Mouse (Mus musculus): ENCODE measurements at regions not wholly inside any gene's neighbourhood (a gene's known extent, or its start where the extent isn't known, plus 50 kb on each side); places are given as distances from the start of the nearest gene placed in this dataset.

- DNase-seq (ENCODE audit: low spot score in 2 of 2) = no peak
Measured at GRCm38 (mm10) chr15:52783940-52784339, 1100.8 kb upstream of the Gm7489 start.

GRCm38 (mm10) chr15:52785196-52785595 is 1099.5 kb upstream of the Gm7489 start:
- DNase-seq (ENCODE audit: low spot score in 2 of 2) = no peak

- no peak for DNase-seq (ENCODE audit: low spot score in 2 of 2)
Measured at GRCm38 (mm10) chr15:52785976-52786375, 1098.7 kb upstream of the Gm7489 start.

- DNase-seq (ENCODE audit: low spot score in 2 of 2) = no peak
Measured at GRCm38 (mm10) chr15:52805479-52806199, 1079.1 kb upstream of the Gm7489 start.

- DNase-seq (ENCODE audit: low spot score in 2 of 2) = no peak
Measured at GRCm38 (mm10) chr15:52808622-52809021, 1076.1 kb upstream of the Gm7489 start.

- peak in 1 of 2 experiments; percentile 3 for DNase-seq (ENCODE audit: low spot score in 2 of 2)
Measured at GRCm38 (mm10) chr15:52820796-52821195, 1063.9 kb upstream of the Gm7489 start.

- DNase-seq (ENCODE audit: low spot score in 2 of 2) = no peak
Measured at GRCm38 (mm10) chr15:52836896-52837295, 1047.8 kb upstream of the Gm7489 start.

- no peak for DNase-seq (ENCODE audit: low spot score in 2 of 2)
Measured at GRCm38 (mm10) chr15:52848132-52848531, 1036.6 kb upstream of the Gm7489 start.

- no peak for DNase-seq (ENCODE audit: low spot score in 2 of 2)
Measured at GRCm38 (mm10) chr15:52858682-52859081, 1026.0 kb upstream of the Gm7489 start.

GRCm38 (mm10) chr15:52863494-52863893 is 1021.2 kb upstream of the Gm7489 start:
- DNase-seq (ENCODE audit: low spot score in 2 of 2) = no peak

- DNase-seq (ENCODE audit: low spot score in 2 of 2) = no peak
Measured at GRCm38 (mm10) chr15:52892244-52892950, 992.3 kb upstream of the Gm7489 start.

GRCm38 (mm10) chr15:52898107-52898506 is 986.6 kb upstream of the Gm7489 start:
- DNase-seq (ENCODE audit: low spot score in 2 of 2) = no peak

GRCm38 (mm10) chr15:52899403-52899802 is 985.3 kb upstream of the Gm7489 start:
- no peak for DNase-seq (ENCODE audit: low spot score in 2 of 2)

- DNase-seq (ENCODE audit: low spot score in 2 of 2) = no peak
Measured at GRCm38 (mm10) chr15:52899822-52900221, 984.9 kb upstream of the Gm7489 start.

- no peak for DNase-seq (ENCODE audit: low spot score in 2 of 2)
Measured at GRCm38 (mm10) chr15:52905231-52905630, 979.5 kb upstream of the Gm7489 start.

- no peak for DNase-seq (ENCODE audit: low spot score in 2 of 2)
Measured at GRCm38 (mm10) chr15:52907217-52907616, 977.5 kb upstream of the Gm7489 start.

- no peak for DNase-seq (ENCODE audit: low spot score in 2 of 2)
Measured at GRCm38 (mm10) chr15:52922277-52922676, 962.4 kb upstream of the Gm7489 start.

GRCm38 (mm10) chr15:52928408-52928807 is 956.3 kb upstream of the Gm7489 start:
- no peak for DNase-seq (ENCODE audit: low spot score in 2 of 2)

GRCm38 (mm10) chr15:52937138-52937537 is 947.6 kb upstream of the Gm7489 start:
- DNase-seq (ENCODE audit: low spot score in 2 of 2) = no peak

- no peak for DNase-seq (ENCODE audit: low spot score in 2 of 2)
Measured at GRCm38 (mm10) chr15:52944592-52944991, 940.1 kb upstream of the Gm7489 start.

- no peak for DNase-seq (ENCODE audit: low spot score in 2 of 2)
Measured at GRCm38 (mm10) chr15:52948196-52948595, 936.5 kb upstream of the Gm7489 start.

GRCm38 (mm10) chr15:52953480-52953879 is 931.2 kb upstream of the Gm7489 start:
- no peak for DNase-seq (ENCODE audit: low spot score in 2 of 2)
